Mouse (Mus musculus) MEL (cell line): ENCODE data around the gene Pde8b. TPM values are rescaled to one million over a fixed set of nuclear protein-coding genes. Genes with fewer than 3 reads are reported as not detected.

ENCODE experiments used
- DNase-seq: peaks from one replicate; pipeline ENCODE4 v3.0.0; 2011; ENCODE audit warnings: low read depth, low spot score
- H3K27ac ChIP-seq: 2 replicates; pipeline ENCODE4 v1.5.1; 2012; ENCODE audit warnings: low read depth, mild to moderate bottlenecking, control low read depth, low read length, moderate library complexity; ENCODE audit not compliant: control insufficient read depth
- H3K27me3 ChIP-seq, 2 experiments: fragments of 150-350 bp in 1 of 2; sonication (generic) in 1 of 2; 2 replicates each; pipeline ENCODE4 v1.6.1; 2012; ENCODE audit warnings: low read length in 2 of 2, mild to moderate bottlenecking in 2 of 2, improper control_type of control experiment in 1 of 2, moderate library complexity in 1 of 2; ENCODE audit not compliant: insufficient read depth in 2 of 2, control insufficient read depth in 1 of 2
- H3K36me3 ChIP-seq, 2 experiments: 2 replicates each; pipeline ENCODE4 v1.6.1; 2012 to 2014; ENCODE audit warnings: low read length in 2 of 2, improper control_type of control experiment in 1 of 2, inconsistent platforms in 1 of 2, mild to moderate bottlenecking in 1 of 2; ENCODE audit not compliant: insufficient read depth in 2 of 2, control insufficient read depth in 1 of 2
- H3K4me1 ChIP-seq, 2 experiments: fragments of 150-350 bp in 1 of 2; sonication (generic) in 1 of 2; 2 replicates each; pipeline ENCODE4 v1.6.1; 2012; ENCODE audit warnings: low read length in 2 of 2, improper control_type of control experiment in 1 of 2, mild to moderate bottlenecking in 1 of 2; ENCODE audit not compliant: insufficient read depth in 2 of 2, control insufficient read depth in 1 of 2
- H3K4me3 ChIP-seq, 2 experiments: fragments of 150-350 bp in 1 of 2; sonication (generic) in 1 of 2; 2 replicates each; pipeline ENCODE4 v1.5.1; 2012; ENCODE audit warnings: low read depth in 2 of 2, low read length in 2 of 2, mild to moderate bottlenecking in 2 of 2, moderate library complexity in 2 of 2, control low read depth in 1 of 2, improper control_type of control experiment in 1 of 2; ENCODE audit not compliant: control insufficient read depth in 1 of 2, insufficient read depth in 1 of 2
- H3K79me2 ChIP-seq: 2 replicates; pipeline ENCODE4 v1.6.1; 2012; ENCODE audit warnings: mild to moderate bottlenecking, low read length, moderate library complexity; ENCODE audit not compliant: control insufficient read depth, poor library complexity, insufficient read depth
- H3K9ac ChIP-seq: 2 replicates; pipeline ENCODE4 v1.6.1; 2012; ENCODE audit warnings: low read depth, mild to moderate bottlenecking, control low read depth, low read length, moderate library complexity; ENCODE audit not compliant: control insufficient read depth, poor library complexity, severe bottlenecking
- H3K9me3 ChIP-seq: fragments of 150-350 bp; sonication (generic); replicated peaks from 2 replicates; pipeline ENCODE4 v1.6.1; 2012; ENCODE audit warnings: mild to moderate bottlenecking, low read length, improper control_type of control experiment, moderate library complexity; ENCODE audit not compliant: insufficient read depth
- BHLHE40 ChIP-seq: IDR thresholded peaks from 2 replicates; pipeline ENCODE4 v1.6.1; 2012; ENCODE audit warnings: low read depth, mild to moderate bottlenecking, inconsistent platforms, low read length, improper control_type of control experiment, borderline replicate concordance
- CHD1 ChIP-seq: IDR thresholded peaks from 2 replicates; pipeline ENCODE4 v1.6.1; 2012; ENCODE audit warnings: low read depth, mild to moderate bottlenecking, inconsistent platforms, low read length, improper control_type of control experiment
- CHD2 ChIP-seq: IDR thresholded peaks from 2 replicates; pipeline ENCODE4 v1.6.1; 2011; ENCODE audit warnings: low read length, improper control_type of control experiment
- ETS1 ChIP-seq: IDR thresholded peaks from 2 replicates; pipeline ENCODE4 v1.6.1; 2012; ENCODE audit warnings: low read depth, mild to moderate bottlenecking, inconsistent platforms, low read length, improper control_type of control experiment, moderate library complexity
- GABPA ChIP-seq: IDR thresholded peaks from 2 replicates; pipeline ENCODE4 v1.6.1; 2012; ENCODE audit warnings: low read depth, mild to moderate bottlenecking, inconsistent platforms, low read length, improper control_type of control experiment, moderate library complexity
- GATA1 ChIP-seq: IDR thresholded peaks from 2 replicates; pipeline ENCODE4 v1.6.1; 2011; ENCODE audit warnings: low read depth, low read length, improper control_type of control experiment
- JUND ChIP-seq: IDR thresholded peaks from 2 replicates; pipeline ENCODE4 v1.6.1; 2011; ENCODE audit warnings: low read depth, mild to moderate bottlenecking, improper control_type of control experiment, low read length
- KAT2A ChIP-seq: conservative IDR thresholded peaks from 2 replicates; pipeline ENCODE4 v1.6.1; 2012; ENCODE audit warnings: low read depth, low read length, improper control_type of control experiment, inconsistent platforms
- MAX ChIP-seq: IDR thresholded peaks from 2 replicates; pipeline ENCODE4 v1.6.1; 2011; ENCODE audit warnings: low read length, improper control_type of control experiment
- MEF2A ChIP-seq: IDR thresholded peaks from 2 replicates; pipeline ENCODE4 v1.6.1; 2014; ENCODE audit warnings: low read depth, mild to moderate bottlenecking, inconsistent platforms, low read length, improper control_type of control experiment; ENCODE audit not compliant: poor library complexity, insufficient replicate concordance, severe bottlenecking; ENCODE audit errors: extremely low read depth
- MXI1 ChIP-seq: IDR thresholded peaks from 2 replicates; pipeline ENCODE4 v1.6.1; 2011; ENCODE audit warnings: mild to moderate bottlenecking, low read depth, low read length, improper control_type of control experiment
- NRF1 ChIP-seq: IDR thresholded peaks from 2 replicates; pipeline ENCODE4 v1.6.1; 2014; ENCODE audit warnings: low read depth, mild to moderate bottlenecking, inconsistent platforms, low read length, improper control_type of control experiment, moderate library complexity; ENCODE audit not compliant: poor library complexity, insufficient read depth, severe bottlenecking
- POLR2A ChIP-seq, 2 experiments: IDR thresholded peaks; 2 replicates each; pipeline ENCODE4 v1.6.1; 2011 to 2012; ENCODE audit warnings: low read length in 2 of 2, mild to moderate bottlenecking in 2 of 2, control low read depth in 1 of 2, improper control_type of control experiment in 1 of 2, low read depth in 1 of 2, moderate library complexity in 1 of 2; ENCODE audit not compliant: control insufficient read depth in 1 of 2, insufficient read depth in 1 of 2, poor library complexity in 1 of 2
- POLR2AphosphoS2 ChIP-seq: IDR thresholded peaks from 2 replicates; pipeline ENCODE4 v1.6.1; 2011; ENCODE audit warnings: low read length, improper control_type of control experiment
- POLR2AphosphoS5 ChIP-seq: IDR thresholded peaks from 2 replicates; pipeline ENCODE4 v1.6.1; 2012; ENCODE audit warnings: low read depth, borderline replicate concordance, mild to moderate bottlenecking, inconsistent platforms, low read length, moderate library complexity, mixed read lengths
- RAD21 ChIP-seq: IDR thresholded peaks from 2 replicates; pipeline ENCODE4 v1.6.1; 2011; ENCODE audit warnings: mild to moderate bottlenecking, low read depth, low read length, improper control_type of control experiment
- RCOR1 ChIP-seq: IDR thresholded peaks from 2 replicates; pipeline ENCODE4 v1.6.1; 2012; ENCODE audit warnings: low read depth, mild to moderate bottlenecking, inconsistent platforms, low read length, improper control_type of control experiment
- SIN3A ChIP-seq: IDR thresholded peaks from 2 replicates; pipeline ENCODE4 v1.6.1; 2012; ENCODE audit warnings: low read length, improper control_type of control experiment, inconsistent platforms
- TAL1 ChIP-seq: IDR thresholded peaks from 2 replicates; pipeline ENCODE4 v1.6.1; 2012; ENCODE audit warnings: mild to moderate bottlenecking, inconsistent platforms, low read length, moderate library complexity, mixed read lengths
- TBP ChIP-seq: IDR thresholded peaks from 2 replicates; pipeline ENCODE4 v1.8.0; 2011; ENCODE audit warnings: low read depth, low read length, improper control_type of control experiment
- TCF12 ChIP-seq: IDR thresholded peaks from 2 replicates; pipeline ENCODE4 v1.6.1; 2014; ENCODE audit warnings: low read depth, mild to moderate bottlenecking, inconsistent platforms, low read length, improper control_type of control experiment, moderate library complexity
- UBTF ChIP-seq: IDR thresholded peaks from 2 replicates; pipeline ENCODE4 v1.6.1; 2012; ENCODE audit warnings: low read depth, mild to moderate bottlenecking, inconsistent platforms, low read length, improper control_type of control experiment, moderate library complexity, borderline replicate concordance; ENCODE audit not compliant: insufficient read depth
- USF1 ChIP-seq: IDR thresholded peaks from 2 replicates; pipeline ENCODE4 v1.6.1; 2014; ENCODE audit warnings: low read depth, mild to moderate bottlenecking, inconsistent platforms, low read length, improper control_type of control experiment, moderate library complexity
- ZC3H11A ChIP-seq: IDR thresholded peaks from 2 replicates; pipeline ENCODE4 v1.6.1; 2012; ENCODE audit warnings: low read depth, mild to moderate bottlenecking, inconsistent platforms, low read length, improper control_type of control experiment
- ZMIZ1 ChIP-seq: IDR thresholded peaks from 2 replicates; pipeline ENCODE4 v1.6.1; 2012; ENCODE audit warnings: low read depth, mild to moderate bottlenecking, inconsistent platforms, low read length, improper control_type of control experiment, moderate library complexity
- ZNF384 ChIP-seq: IDR thresholded peaks from 2 replicates; pipeline ENCODE4 v1.6.1; 2012; ENCODE audit warnings: low read depth, mild to moderate bottlenecking, inconsistent platforms, low read length, improper control_type of control experiment
- polyA plus RNA-seq, 2 experiments: library from polyadenylated mRNA; stranded (reverse) in 1 of 2; unstranded in 1 of 2; fragments of >175 nt in 1 of 2; fragments of >200 nt in 1 of 2; gene quantifications; 2 replicates each; pipeline versions ENCODE4 v1.2.1 to v1.2.4; 2012; ENCODE audit warnings: low replicate concordance in 2 of 2, low read depth in 1 of 2; ENCODE audit not compliant: insufficient read length in 2 of 2, insufficient read depth in 1 of 2, missing spikeins in 1 of 2
- total RNA-seq: library from RNA; depleted of rRNA; stranded (reverse); fragments of 300-350 nt; gene quantifications from 2 replicates; pipeline ENCODE4 v1.2.3, GENCODE M21; 2012

The Pde8b gene
- total and polyA plus RNA-seq, 3 experiments, result 0.04 to 0.40 TPM; not detected in 1

DNA sequence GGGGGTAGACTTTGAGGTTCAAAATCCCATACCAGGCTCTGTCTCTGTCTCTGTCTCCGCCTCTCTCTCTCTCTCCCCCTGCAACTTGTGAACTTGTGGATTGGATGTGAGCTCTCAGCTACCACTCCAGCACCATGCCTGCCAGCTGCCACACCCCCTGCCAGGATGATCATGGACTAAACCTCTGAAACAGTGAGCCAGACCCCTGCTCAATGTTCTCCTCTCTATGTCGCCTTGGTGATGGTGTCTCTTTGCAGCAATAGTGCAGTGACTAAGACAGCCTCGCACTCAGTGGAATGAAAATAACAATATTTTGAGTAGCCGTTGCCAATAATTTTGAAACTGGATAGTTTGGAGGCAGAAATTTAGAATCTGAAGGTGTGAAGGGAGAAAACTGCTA lies 77.8 kb downstream of the Pde8b start:
- Histone ChIP-seq H3K4me1 (no peaks in the 10 kb centered on the region), H3K4me3 (no peak overlapping the region), H3K9ac (no peak overlapping the region), H3K36me3 (no peaks in the 10 kb centered on the region), H3K27me3 (no peaks in the 10 kb centered on the region), H3K9me3 (no peaks in the 10 kb centered on the region), H3K79me2 (no peaks in the 10 kb centered on the region), H3K27ac (no peak overlapping the region)
- TF ChIP-seq CHD1, result no peak
- no peak for TF ChIP-seq UBTF
- TF ChIP-seq NRF1, result no peak
- TF ChIP-seq KAT2A, result no peak
- TF ChIP-seq GABPA, result no peak
- TF ChIP-seq TCF12, result no peak
- TF ChIP-seq USF1, result no peak
- TF ChIP-seq ZMIZ1, result no peak
- no peak for TF ChIP-seq MAX
- TF ChIP-seq CHD2, result no peak
- no peak for DNase-seq

DNA sequence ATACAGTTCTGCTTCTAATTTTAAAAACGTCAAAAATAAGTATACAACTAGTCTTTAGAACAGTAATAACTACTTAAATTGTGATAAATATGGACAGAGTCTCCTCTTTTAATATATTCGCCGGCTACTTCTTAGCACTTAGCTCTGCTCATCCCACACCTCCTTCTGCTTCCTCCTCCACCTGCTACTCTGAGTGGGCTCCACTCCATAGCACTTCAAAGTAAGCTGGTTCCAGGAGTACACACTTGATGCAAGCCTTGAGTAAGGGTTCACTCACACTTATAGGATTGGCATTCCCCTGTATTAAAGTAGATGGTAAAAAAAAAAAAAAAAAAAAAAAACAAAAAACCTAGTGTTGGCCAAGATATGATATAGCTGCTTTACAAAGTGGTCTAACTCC lies 89.9 kb downstream of the Pde8b start:
- no peak overlapping the region for H3K9ac ChIP-seq
- no peak for DNase-seq
- H3K4me1 ChIP-seq, result no peaks in the 10 kb centered on the region
- H3K27ac ChIP-seq, result no peak overlapping the region
- no peaks in the 10 kb centered on the region for H3K27me3 ChIP-seq
- H3K79me2 ChIP-seq, result no peaks in the 10 kb centered on the region
- no peaks in the 10 kb centered on the region for H3K9me3 ChIP-seq
- H3K36me3 ChIP-seq, result no peaks in the 10 kb centered on the region
- TF ChIP-seq GATA1 (no peak), ZC3H11A (no peak), BHLHE40 (no peak), CHD1 (no peak), ZNF384 (no peak), MAX (no peak)
- no peak overlapping the region for H3K4me3 ChIP-seq

DNA sequence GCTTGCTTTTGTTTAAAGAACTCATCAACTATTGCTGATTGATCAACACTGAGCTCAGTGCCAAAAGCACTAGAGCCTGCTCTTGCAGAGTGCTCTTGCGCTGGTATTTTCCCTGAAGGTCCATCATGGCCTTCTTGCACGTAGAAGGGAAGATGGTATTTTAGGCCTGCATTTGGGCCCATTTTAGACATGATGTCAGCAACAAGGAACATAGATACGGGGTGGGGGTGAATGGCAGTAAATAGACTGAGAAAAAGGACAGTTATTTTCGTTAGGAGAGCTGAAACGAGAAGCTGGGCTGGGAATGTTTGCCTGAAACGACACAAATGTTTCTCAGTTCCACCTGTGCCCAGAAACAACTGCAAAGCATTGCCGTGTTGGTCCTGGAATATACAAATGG lies 91.2 kb downstream of the Pde8b start:
- no peaks in the 10 kb centered on the region for H3K27me3 ChIP-seq
- no peak for DNase-seq
- TF ChIP-seq ZC3H11A (no peak), ZNF384 (no peak), MXI1 (no peak), TBP (no peak), MAX (no peak), BHLHE40 (no peak), POLR2AphosphoS5 (no peak), SIN3A (no peak), POLR2AphosphoS2 (no peak), TCF12 (no peak), USF1 (no peak), KAT2A (no peak), ETS1 (no peak), CHD2 (no peak), MEF2A (no peak), RAD21 (no peak), RCOR1 (no peak), TAL1 (no peak), JUND (no peak), POLR2A (IDR thresholded peaks at IDR 0.05; ENCODE audit: control insufficient read depth in 1 of 2, insufficient read depth in 1 of 2, low read depth in 1 of 2, low read length in 2 of 2, poor library complexity in 1 of 2) (no peak)

More for the DNA sequence above, 91.2 kb downstream of the Pde8b start:
- no peak overlapping the region for H3K27ac ChIP-seq
- H3K79me2 ChIP-seq, result no peaks in the 10 kb centered on the region
- H3K36me3 ChIP-seq, result no peaks in the 10 kb centered on the region
- H3K9ac ChIP-seq, result no peak overlapping the region
- no peak overlapping the region for H3K4me3 ChIP-seq
- no peaks in the 10 kb centered on the region for H3K4me1 ChIP-seq
- no peaks in the 10 kb centered on the region for H3K9me3 ChIP-seq
